Mouse (Mus musculus): ENCODE measurements around the gene Ttyh1.

DNA sequence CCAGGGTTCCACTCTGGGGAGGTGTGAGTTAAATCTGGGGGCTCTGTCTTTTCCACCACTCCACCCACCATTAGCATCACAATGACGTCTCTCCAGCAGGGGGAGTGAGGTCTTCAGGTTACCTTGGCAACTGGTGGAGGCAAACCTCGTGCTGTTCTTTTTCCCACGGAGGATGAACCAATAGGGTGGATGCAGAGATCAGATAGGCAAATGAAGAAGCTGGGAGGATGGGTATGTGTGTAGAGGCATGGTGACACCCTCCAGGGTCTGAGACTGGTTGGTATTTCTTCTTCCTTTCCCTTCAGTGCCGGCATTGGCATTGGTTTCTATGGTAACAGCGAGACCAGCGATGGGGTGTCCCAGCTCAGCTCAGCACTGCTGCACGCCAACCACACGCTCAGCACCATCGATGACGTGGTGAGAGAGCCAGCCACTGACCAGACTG lies 5.1 kb downstream of the Ttyh1 start:
- TF ChIP-seq POLR2A (IDR thresholded peaks at IDR 0.05; ENCODE audit: borderline replicate concordance, low read depth, low read length): no peak
- TF ChIP-seq CTCF (IDR thresholded peaks at IDR 0.05; ENCODE audit: low read depth, low read length): no peak
